Mouse (Mus musculus): ENCODE measurements around the gene Ninl.

The Ninl gene

GRCm38 (mm10) chr2:150995324-150995723 is 43.9 kb downstream of the Ninl start:
- DNase-seq: no peak

- no peak for DNase-seq
Measured at GRCm38 (mm10) chr2:150991050-150991449, 48.1 kb downstream of the Ninl start.

GRCm38 (mm10) chr2:150990506-150990905 is 48.7 kb downstream of the Ninl start:
- DNase-seq: no peak

- DNase-seq: no peak
Measured at GRCm38 (mm10) chr2:150985359-150985758, 53.8 kb downstream of the Ninl start.

GRCm38 (mm10) chr2:150982051-150982450 is 57.1 kb downstream of the Ninl start:
- no peak for DNase-seq

- DNase-seq: no peak
Measured at GRCm38 (mm10) chr2:150981524-150981923, 57.7 kb downstream of the Ninl start.

GRCm38 (mm10) chr2:150979861-150980620 is 59.1 kb downstream of the Ninl start:
- no peak for DNase-seq

GRCm38 (mm10) chr2:150978791-150979190 is 60.4 kb downstream of the Ninl start:
- DNase-seq: no peak

GRCm38 (mm10) chr2:150977676-150978075 is 61.5 kb downstream of the Ninl start:
- DNase-seq: no peak

- no peak for DNase-seq
Measured at GRCm38 (mm10) chr2:150976871-150977270, 62.3 kb downstream of the Ninl start.

- DNase-seq: no peak
Measured at GRCm38 (mm10) chr2:150973401-150974115, 65.6 kb downstream of the Ninl start.

GRCm38 (mm10) chr2:150972681-150973080 is 66.5 kb downstream of the Ninl start:
- DNase-seq: no peak

GRCm38 (mm10) chr2:150971856-150972255 is 67.3 kb downstream of the Ninl start:
- DNase-seq: no peak

- DNase-seq: no peak
Measured at GRCm38 (mm10) chr2:150969231-150969630, 70.0 kb downstream of the Ninl start.

GRCm38 (mm10) chr2:150967491-150967890 is 71.7 kb downstream of the Ninl start:
- no peak for DNase-seq

GRCm38 (mm10) chr2:150965951-150966350 is 73.2 kb downstream of the Ninl start:
- DNase-seq: no peak

- DNase-seq: no peak
Measured at GRCm38 (mm10) chr2:150964641-150965040, 74.5 kb downstream of the Ninl start.

GRCm38 (mm10) chr2:150963246-150963645 is 75.9 kb downstream of the Ninl start:
- DNase-seq: no peak

- DNase-seq: no peak
Measured at GRCm38 (mm10) chr2:150959521-150959920, 79.7 kb downstream of the Ninl start.

GRCm38 (mm10) chr2:150955859-150956258 is 83.3 kb downstream of the Ninl start:
- no peak for DNase-seq

GRCm38 (mm10) chr2:150951201-150951600 is 88.0 kb downstream of the Ninl start:
- no peak for DNase-seq

- no peak for DNase-seq
Measured at GRCm38 (mm10) chr2:150950056-150950455, 89.1 kb downstream of the Ninl start.

GRCm38 (mm10) chr2:150949652-150950051 is 89.5 kb downstream of the Ninl start:
- DNase-seq: no peak

GRCm38 (mm10) chr2:150948786-150949185 is 90.4 kb downstream of the Ninl start:
- DNase-seq: no peak
